Mouse (Mus musculus) embryonic facial prominence, embryonic 14.5 days (tissue): ENCODE measurements around the gene Mas1. TPM values are rescaled to one million over a fixed set of nuclear protein-coding genes. Genes with fewer than 3 reads are reported as not detected.
A peak's percentile ranks its signal among the peaks of the same experiment; 100 is the strongest.

Experiments used
- ATAC-seq: fragments of 200-750 bp; cut with Nextera tagmentation; 2 replicates; pipeline ENCODE4 v1.8.0; 2017; ENCODE audit warnings: low read depth, moderate number of reproducible peaks, moderate TSS enrichment
- DNase-seq: peaks from one replicate; pipeline ENCODE4 v3.0.0-alpha.2; 2015; ENCODE audit warnings: low spot score
- H3K27ac ChIP-seq: fragments of 300-500 bp; sonication (generic); replicated peaks from 2 replicates; pipeline ENCODE4 v1.5.1; 2014; ENCODE audit warnings: low read depth, mild to moderate bottlenecking, low read length, moderate library complexity
- H3K27me3 ChIP-seq: fragments of 300-500 bp; sonication (generic); replicated peaks from 2 replicates; pipeline ENCODE4 v1.6.1; 2014; ENCODE audit warnings: low read length; ENCODE audit not compliant: control insufficient read depth, insufficient read depth
- H3K36me3 ChIP-seq: fragments of 300-500 bp; sonication (generic); 2 replicates; pipeline ENCODE4 v1.6.1; 2014; ENCODE audit warnings: low read length, mixed read lengths; ENCODE audit not compliant: control insufficient read depth, insufficient read depth
- H3K4me1 ChIP-seq: fragments of 300-500 bp; sonication (generic); 2 replicates; pipeline ENCODE4 v1.6.1; 2014; ENCODE audit warnings: antibody characterized with exemption, low read length; ENCODE audit not compliant: control insufficient read depth, insufficient read depth
- H3K4me2 ChIP-seq: fragments of 300-500 bp; sonication (generic); 2 replicates; pipeline ENCODE4 v1.6.1; 2014; ENCODE audit warnings: low read depth, mild to moderate bottlenecking, low read length, moderate library complexity, mixed read lengths
- H3K4me3 ChIP-seq: fragments of 300-500 bp; sonication (generic); 2 replicates; pipeline ENCODE4 v1.5.1; 2014; ENCODE audit warnings: low read depth, mild to moderate bottlenecking, low read length
- H3K9ac ChIP-seq: fragments of 300-500 bp; sonication (generic); 2 replicates; pipeline ENCODE4 v1.6.1; 2014; ENCODE audit warnings: low read depth, mild to moderate bottlenecking, low read length, moderate library complexity, mixed read lengths
- H3K9me3 ChIP-seq: fragments of 300-500 bp; sonication (generic); 2 replicates; pipeline ENCODE4 v1.6.1; 2016; ENCODE audit warnings: low read length; ENCODE audit not compliant: control insufficient read depth
- WGBS: fragments of 180-500 bp; shearing (Covaris S2); extraction: QIAGEN DNeasy Blood & Tissue Kit; methylation state at CpG from one replicate; pipeline ENCODE4 v1.1.7; 2014; 5-methylcytosine and 5-hydroxymethylcytosine counted together
- polyA plus RNA-seq: library from polyadenylated mRNA; unstranded; fragments of >200 nt; fragmentation: Nextera tagmentation; extraction: Ambion mirVana; gene quantifications from 2 replicates; pipeline ENCODE4 v1.2.1, GENCODE M21; 2014

Mas1 gene
- polyA plus RNA-seq, 1 experiment from 2014 or later, result 0.99 TPM

- Histone ChIP-seq H3K4me1 (peaks cover 24% of the 10 kb centered on the region), H3K27me3 (no peaks in the 10 kb centered on the region), H3K4me3 (no peak overlapping the region), H3K4me2 (no peak overlapping the region), H3K9ac (no peak overlapping the region), H3K27ac (no peak overlapping the region), H3K36me3 (no peaks in the 10 kb centered on the region), H3K9me3 (no peaks in the 10 kb centered on the region)
- ATAC-seq (no peak), DNase-seq (no peak)
- WGBS, result 51% methylated on average over 4 of the region's 4 CpGs
These were observed 20.2 kb downstream of the Mas1 start for GRCm38 (mm10) chr17:12847736-12848135.

- Histone ChIP-seq H3K36me3 (no peaks in the 10 kb centered on the region), H3K4me2 (peak overlapping the region; percentile 1; the same call in 1 of the 2 replicates), H3K27ac (peak overlapping the region; percentile 76), H3K4me3 (no peak overlapping the region), H3K9ac (no peak overlapping the region), H3K27me3 (no peaks in the 10 kb centered on the region), H3K4me1 (peaks cover 24% of the 10 kb centered on the region), H3K9me3 (no peaks in the 10 kb centered on the region)
- ATAC-seq, result peak; percentile 60
- DNase-seq, result peak; percentile 78
- 63% methylated on average over 5 of the region's 5 CpGs for WGBS
These were observed 21.5 kb downstream of the Mas1 start for GRCm38 (mm10) chr17:12846474-12846873.

- peak overlapping the region; percentile 1; the same call in 1 of the 2 replicates for H3K4me2 ChIP-seq
- peak overlapping the region; percentile 76 for H3K27ac ChIP-seq
- H3K27me3 ChIP-seq, result no peaks in the 10 kb centered on the region
- peaks cover 24% of the 10 kb centered on the region for H3K4me1 ChIP-seq
- H3K36me3 ChIP-seq, result no peaks in the 10 kb centered on the region
- no peaks in the 10 kb centered on the region for H3K9me3 ChIP-seq
- WGBS, result 15% methylated on average over 5 of the region's 5 CpGs
- no peak overlapping the region for H3K9ac ChIP-seq
- no peak overlapping the region for H3K4me3 ChIP-seq
- DNase-seq (peak; percentile 77), ATAC-seq (peak; percentile 62)
These were observed 22.1 kb downstream of the Mas1 start for GRCm38 (mm10) chr17:12845862-12846261.

GRCm38 (mm10) chr17:12844540-12844939, 23.4 kb downstream of the Mas1 start:
- peak; percentile 69 for ATAC-seq
- Histone ChIP-seq H3K27ac (peak overlapping the region; percentile 81), H3K9ac (no peak overlapping the region), H3K4me1 (peaks cover 34% of the 10 kb centered on the region), H3K36me3 (no peaks in the 10 kb centered on the region), H3K9me3 (no peaks in the 10 kb centered on the region), H3K4me3 (no peak overlapping the region), H3K4me2 (peak overlapping the region; percentile 15; the same call in 1 of the 2 replicates), H3K27me3 (no peaks in the 10 kb centered on the region)
- DNase-seq, result peak; percentile 82
- WGBS, result 48% methylated on average over 4 of the region's 4 CpGs

- no peaks in the 10 kb centered on the region for H3K27me3 ChIP-seq
- no peaks in the 10 kb centered on the region for H3K36me3 ChIP-seq
- H3K4me2 ChIP-seq, result peak overlapping the region; percentile 15; the same call in 1 of the 2 replicates
- H3K4me3 ChIP-seq, result no peak overlapping the region
- WGBS, result 62% methylated on average over 6 of the region's 6 CpGs
- DNase-seq, result no peak
- H3K9ac ChIP-seq, result no peak overlapping the region
- H3K9me3 ChIP-seq, result no peaks in the 10 kb centered on the region
- ATAC-seq, result no peak
- H3K4me1 ChIP-seq, result peaks cover 38% of the 10 kb centered on the region
- H3K27ac ChIP-seq, result peak overlapping the region; percentile 81
These were observed 24.1 kb downstream of the Mas1 start for GRCm38 (mm10) chr17:12843826-12844225.

- WGBS, result 46% methylated on average over 10 of the region's 10 CpGs
- ATAC-seq, result no peak
- peak; percentile 31 for DNase-seq
- H3K4me2 ChIP-seq, result no peak overlapping the region
- H3K9me3 ChIP-seq, result no peaks in the 10 kb centered on the region
- H3K4me1 ChIP-seq, result peaks cover 21% of the 10 kb centered on the region
- H3K36me3 ChIP-seq, result no peaks in the 10 kb centered on the region
- H3K27me3 ChIP-seq, result no peaks in the 10 kb centered on the region
- H3K4me3 ChIP-seq, result no peak overlapping the region
- H3K27ac ChIP-seq, result peak overlapping the region; percentile 15; the same call in 1 of the 2 replicates
- H3K9ac ChIP-seq, result 0 out of 2 replicates have a peak overlapping the region, but pooled peaks have one; percentile 11
These were observed 28.3 kb downstream of the Mas1 start for GRCm38 (mm10) chr17:12839475-12840267.

GRCm38 (mm10) chr17:12835738-12836137, 32.2 kb downstream of the Mas1 start:
- DNase-seq (no peak), ATAC-seq (no peak)
- Histone ChIP-seq H3K4me1 (peaks cover 13% of the 10 kb centered on the region), H3K36me3 (no peaks in the 10 kb centered on the region), H3K27ac (peak overlapping the region; percentile 41), H3K4me3 (no peak overlapping the region), H3K27me3 (no peaks in the 10 kb centered on the region), H3K9ac (no peak overlapping the region), H3K9me3 (no peaks in the 10 kb centered on the region), H3K4me2 (no peak overlapping the region)
- 92% methylated on average over 5 of the region's 5 CpGs for WGBS

GRCm38 (mm10) chr17:12834826-12835225, 33.1 kb downstream of the Mas1 start:
- H3K9ac ChIP-seq, result no peak overlapping the region
- peak; percentile 29 for DNase-seq
- H3K4me3 ChIP-seq, result no peak overlapping the region
- no peak for ATAC-seq
- no peaks in the 10 kb centered on the region for H3K9me3 ChIP-seq
- H3K4me2 ChIP-seq, result no peak overlapping the region
- no peaks in the 10 kb centered on the region for H3K36me3 ChIP-seq
- 32% methylated on average over 3 of the region's 3 CpGs for WGBS
- H3K27ac ChIP-seq, result peak overlapping the region; percentile 8; the same call in 1 of the 2 replicates
- H3K4me1 ChIP-seq, result peaks cover 7% of the 10 kb centered on the region
- H3K27me3 ChIP-seq, result no peaks in the 10 kb centered on the region
